Mouse (Mus musculus) thymus, adult 2 months (tissue): Measurements from ENCODE around the gene Chmp4b.

Experiments used
- CTCF ChIP-seq: fragments of 200-500 bp; IDR thresholded peaks from 2 replicates; pipeline ENCODE4 v1.5.1; 2012; ENCODE audit warnings: mild to moderate bottlenecking, control low read depth, low read length, moderate library complexity, borderline replicate concordance; ENCODE audit not compliant: control insufficient read depth, poor library complexity, insufficient read depth; ENCODE audit errors: extremely low read depth
- POLR2A ChIP-seq: fragments of 200-500 bp; IDR thresholded peaks from 2 replicates; pipeline ENCODE4 v1.6.1; 2012; ENCODE audit warnings: mild to moderate bottlenecking, low read length, control low read depth, moderate library complexity; ENCODE audit not compliant: control insufficient read depth, poor library complexity, insufficient read depth; ENCODE audit errors: extremely low read depth

DNA sequence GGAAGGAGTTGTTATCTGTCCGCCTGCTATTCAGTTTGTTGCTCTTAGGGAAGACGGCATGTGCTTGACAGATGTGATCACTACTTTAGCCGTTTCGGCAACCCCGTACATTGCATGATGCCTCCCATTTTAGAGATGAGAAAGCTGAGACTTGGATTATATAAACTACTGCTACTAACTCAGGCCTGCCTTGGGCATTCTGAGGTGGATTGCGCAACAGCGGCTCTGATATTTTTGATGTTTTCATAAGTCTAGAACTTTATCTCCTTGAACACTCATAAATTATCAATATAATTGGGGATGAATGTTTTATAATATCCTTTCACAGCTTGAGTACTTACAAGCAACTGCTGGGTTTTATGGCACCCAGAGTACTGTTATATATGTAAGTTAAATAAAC, 17.2 kb downstream of the Chmp4b start:
- TF ChIP-seq CTCF (no peak), POLR2A (no peak)
